In the genomic region with DNA sequence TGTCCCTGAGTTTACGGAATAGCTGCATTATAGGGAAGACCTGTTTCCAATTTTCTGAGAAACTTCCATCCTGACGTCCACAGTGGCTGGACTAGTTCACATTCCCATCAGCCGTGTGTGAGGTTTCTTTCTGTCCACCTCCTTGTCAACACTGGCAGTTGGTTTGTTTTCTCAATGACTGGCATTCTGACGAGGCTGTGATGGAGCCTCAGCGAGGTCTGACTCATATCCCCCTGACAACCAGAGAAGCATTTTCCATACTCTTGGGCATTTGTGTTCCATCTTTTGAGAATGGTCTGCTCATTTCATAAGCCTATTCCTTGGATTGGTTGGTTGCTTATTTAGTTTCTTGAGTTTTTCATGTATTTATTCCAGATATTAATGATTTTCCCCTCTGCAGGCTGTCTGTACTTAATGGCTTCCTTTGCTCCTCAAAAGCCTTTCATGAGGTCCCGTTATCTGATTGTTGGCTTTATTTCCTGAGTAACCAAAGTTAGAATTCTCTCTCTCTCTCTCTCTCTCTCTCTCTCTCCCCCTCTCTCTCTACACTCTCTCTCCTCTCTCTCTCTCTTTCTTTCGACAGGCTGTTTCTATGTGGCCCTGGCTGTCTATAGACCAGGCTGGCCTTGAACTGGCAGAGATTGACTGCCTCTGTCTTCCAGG, we compare ENCODE assay signal across 30 mouse cellular contexts. TPM values are rescaled to one million over a fixed set of nuclear protein-coding genes. Genes with fewer than 3 reads are reported as not detected.
DNase-seq lines count a peak whose midpoint lies in the region; ATAC-seq and TF ChIP-seq lines count a peak whose summit lies in the region.
"Had no signal": no experiment of that assay in that cellular context is flagged by ENCODE, and none has a peak within 500 bp of the region (broad histone marks: within the 10 kb centered on the region; RNA-seq: fewer than 3 reads in every experiment).

No protein-coding gene starts in this region.

- H3K4me1 ChIP-seq in megakaryocyte, embryonic 14.5 days, result peaks cover 46% of the 10 kb centered on the region
- H3K4me1 ChIP-seq in MEL (ENCODE audit: control insufficient read depth in 1 of 2, insufficient read depth in 2 of 2, low read length in 2 of 2), result peaks cover 2 to 17% of the 10 kb centered on the region in 2 experiments; a peak in 2 of 4 replicates
- H3K4me1 ChIP-seq in embryonic fibroblast, embryonic 13.5 days (ENCODE audit: control insufficient read depth, insufficient read depth, low read length), result peaks cover 10% of the 10 kb centered on the region
- H3K4me1 ChIP-seq: embryonic facial prominence, embryonic 15.5 days; forebrain, embryonic 15.5 days; midbrain, embryonic 10.5 days; midbrain, embryonic 15.5 days had no signal

- no peak overlapping the region for H3K9ac ChIP-seq in MEL (ENCODE audit: control insufficient read depth, low read depth, low read length, poor library complexity, severe bottlenecking)
- H3K9ac ChIP-seq: embryonic facial prominence, embryonic 15.5 days; forebrain, embryonic 15.5 days; hindbrain, embryonic 14.5 days; liver, embryonic 12.5 days; liver, postnatal 0 days; midbrain, embryonic 15.5 days had no signal

- DNase-seq in MEL (ENCODE audit: low read depth, low spot score), result peak; percentile 52
- no peak for DNase-seq in cerebellum, adult 11-12 months
- no peak for DNase-seq in T-cell, adult 2 months (ENCODE audit: low spot score)
- DNase-seq in right cerebral cortex, adult 18-20 months, result no peak
- DNase-seq: adrenal gland, postnatal 36 days; cerebellum, postnatal 10 days; gastrocnemius, postnatal 36 days; heart, adult 18-20 months; kidney, adult 9 months; kidney, postnatal 10 days; layer of hippocampus, postnatal 36 days; left cerebral cortex, postnatal 4 days; liver, postnatal 0 days; right cerebral cortex, postnatal 4 days; thymus, postnatal 14 days had no signal

- no peak for ATAC-seq in megakaryocyte, adult 5-6 weeks (ENCODE audit: poor library complexity, severe bottlenecking)
- ATAC-seq: CD4-positive, CD25-positive, alpha-beta regulatory T cell, adult 4 months; forebrain, embryonic 15.5 days; intestine, postnatal 0 days; liver, embryonic 12.5 days; liver, postnatal 0 days; midbrain, embryonic 15.5 days had no signal

- no peak for TF ChIP-seq RAD21 in MEL (IDR thresholded peaks at IDR 0.05; ENCODE audit: low read depth, low read length)

- H3K36me3 ChIP-seq in megakaryocyte, embryonic 14.5 days (replicated peaks; ENCODE audit: low read length), result peaks cover 6% of the 10 kb centered on the region
- peaks cover 0 to 10% of the 10 kb centered on the region in 2 experiments; a peak in 2 of 4 replicates for H3K36me3 ChIP-seq in MEL (ENCODE audit: control insufficient read depth in 1 of 2, insufficient read depth in 2 of 2, low read length in 2 of 2)
- H3K36me3 ChIP-seq: embryonic facial prominence, embryonic 10.5 days; embryonic facial prominence, embryonic 15.5 days; forebrain, embryonic 15.5 days; liver, embryonic 12.5 days; midbrain, embryonic 10.5 days; midbrain, embryonic 15.5 days had no signal

- no peak for TF ChIP-seq CTCF in MEL (IDR thresholded peaks at IDR 0.05 in 2 of 3, conservative IDR thresholded peaks at IDR 0.05 in 1 of 3; ENCODE audit: control insufficient read depth in 1 of 3, insufficient read depth in 1 of 3, low read depth in 2 of 3, low read length in 3 of 3, poor library complexity in 1 of 3, severe bottlenecking in 1 of 3)
- no peak for TF ChIP-seq CTCF in embryonic fibroblast, embryonic 13.5 days (IDR thresholded peaks at IDR 0.05; ENCODE audit: borderline replicate concordance, insufficient read depth, low read length)

- H3K27ac ChIP-seq in MEL (ENCODE audit: control insufficient read depth, low read depth, low read length), result no peak overlapping the region
- peak overlapping the region; percentile 99 for H3K27ac ChIP-seq in embryonic fibroblast, embryonic 13.5 days (ENCODE audit: insufficient read depth, low read length)
- H3K27ac ChIP-seq: embryonic facial prominence, embryonic 10.5 days; embryonic facial prominence, embryonic 15.5 days; forebrain, embryonic 15.5 days; hindbrain, embryonic 14.5 days; liver, embryonic 12.5 days; macrophage; midbrain, embryonic 10.5 days; midbrain, embryonic 15.5 days had no signal

- 0 out of 4 replicates have a peak, but pooled peaks of 1 of the 2 experiments have one; percentile 8 for TF ChIP-seq EP300 in MEL (IDR thresholded peaks at IDR 0.05; ENCODE audit: low read depth in 1 of 2, low read length in 2 of 2)

- peak overlapping the region; percentile 74 for H3K4me3 ChIP-seq in megakaryocyte, embryonic 14.5 days (replicated peaks)
- no peak overlapping the region for H3K4me3 ChIP-seq in MEL (ENCODE audit: control insufficient read depth in 1 of 2, insufficient read depth in 1 of 2, low read depth in 2 of 2, low read length in 2 of 2)
- no peak overlapping the region for H3K4me3 ChIP-seq in embryonic fibroblast, embryonic 13.5 days (ENCODE audit: insufficient read depth, low read length)
- H3K4me3 ChIP-seq: embryonic facial prominence, embryonic 10.5 days; embryonic facial prominence, embryonic 15.5 days; forebrain, embryonic 15.5 days; liver, embryonic 12.5 days; midbrain, embryonic 10.5 days; midbrain, embryonic 15.5 days had no signal

- no peaks in the 10 kb centered on the region for H3K27me3 ChIP-seq in megakaryocyte, embryonic 14.5 days (replicated peaks)
- no peaks in the 10 kb centered on the region for H3K27me3 ChIP-seq in MEL (ENCODE audit: control insufficient read depth in 1 of 2, insufficient read depth in 2 of 2, low read length in 2 of 2)
- H3K27me3 ChIP-seq: embryonic facial prominence, embryonic 15.5 days; forebrain, embryonic 15.5 days; liver, embryonic 12.5 days; midbrain, embryonic 15.5 days; Patski had no signal

- H3K9me3 ChIP-seq in megakaryocyte, embryonic 14.5 days, result no peaks in the 10 kb centered on the region
- H3K9me3 ChIP-seq in MEL (replicated peaks; ENCODE audit: insufficient read depth, low read length), result no peaks in the 10 kb centered on the region
- H3K9me3 ChIP-seq: embryonic facial prominence, embryonic 10.5 days; embryonic facial prominence, embryonic 15.5 days; forebrain, embryonic 15.5 days; liver, embryonic 12.5 days; midbrain, embryonic 10.5 days; midbrain, embryonic 15.5 days had no signal

- no peak for TF ChIP-seq POLR2A in MEL (IDR thresholded peaks at IDR 0.05; ENCODE audit: control insufficient read depth in 1 of 2, insufficient read depth in 1 of 2, low read depth in 1 of 2, low read length in 2 of 2, poor library complexity in 1 of 2)
- TF ChIP-seq POLR2A in embryonic fibroblast, embryonic 13.5 days (IDR thresholded peaks at IDR 0.05; ENCODE audit: low read depth, low read length), result no peak

- no peaks in the 10 kb centered on the region for H3K79me2 ChIP-seq in MEL (ENCODE audit: control insufficient read depth, insufficient read depth, low read length, poor library complexity)

TF ChIP-seq in MEL, 35 proteins besides CTCF, POLR2A, EP300 and RAD21:
- TF ChIP-seq JUND (IDR thresholded peaks at IDR 0.05; ENCODE audit: low read depth, low read length) (peak; percentile 94), NELFE (IDR thresholded peaks at IDR 0.05; ENCODE audit: low read depth, low read length) (peak; percentile 6; the same call in 1 of the 2 replicates), POLR2AphosphoS5 (IDR thresholded peaks at IDR 0.05; ENCODE audit: borderline replicate concordance, low read depth, low read length) (no peak), SMC3 (IDR thresholded peaks at IDR 0.05; ENCODE audit: low read depth, low read length) (no peak), GATA1 (IDR thresholded peaks at IDR 0.05; ENCODE audit: low read depth, low read length) (peak; percentile 68)

RNA-seq across cellular contexts. Expression of a gene that starts 12.5 kb away (rescaled TPM):
- 274 and 549 TPM in 2 replicates for polyA plus RNA-seq in megakaryocyte, embryonic 14.5 days (2012; ENCODE audit: insufficient read depth, low replicate concordance)
- 3.6 and 7.3 TPM in 2 replicates for total RNA-seq in megakaryocyte, adult 5-6 weeks (2015)
- 1.0 and 1.9 TPM in 2 replicates for total RNA-seq in megakaryocyte, adult 5-6 weeks (2017)
- total RNA-seq in MEL (2012; rRNA removed), result 0.39 and 1.0 TPM in 2 replicates
- 1 to 10 TPM in 1 of 2 experiments, not detected in 1; 9.5 TPM for polyA plus RNA-seq in MEL (2012; ENCODE audit: insufficient read depth in 1 of 2, insufficient read length in 2 of 2, low read depth in 1 of 2, low replicate concordance in 2 of 2, missing spikeins in 1 of 2)
- polyA plus RNA-seq in embryonic fibroblast, embryonic 13.5 days (2011; ENCODE audit: insufficient read length, low read depth, missing spikeins), result 155 and 327 TPM in 2 replicates

RNA-seq across cellular contexts. Expression of a gene that starts 33.2 kb away (rescaled TPM):
- polyA plus RNA-seq in megakaryocyte, embryonic 14.5 days (2012; ENCODE audit: insufficient read depth, low replicate concordance), result 22.7 and 22.9 TPM in 2 replicates
- total RNA-seq in megakaryocyte, adult 5-6 weeks (2015), result 10.2 and 10.7 TPM in 2 replicates
- 14.4 and 15.0 TPM in 2 replicates for total RNA-seq in megakaryocyte, adult 5-6 weeks (2017)
- total RNA-seq in MEL (2012; rRNA removed), result 138 and 141 TPM in 2 replicates
- 100 to 1,000 TPM in 1 of 2 experiments, not detected in 1; 237 TPM for polyA plus RNA-seq in MEL (2012; ENCODE audit: insufficient read depth in 1 of 2, insufficient read length in 2 of 2, low read depth in 1 of 2, low replicate concordance in 2 of 2, missing spikeins in 1 of 2)
- polyA plus RNA-seq in embryonic fibroblast, embryonic 13.5 days (2011; ENCODE audit: insufficient read length, low read depth, missing spikeins), result 36.7 and 37.5 TPM in 2 replicates

RNA-seq across cellular contexts. Expression of a gene that starts 39.1 kb away (rescaled TPM):
- polyA plus RNA-seq in megakaryocyte, embryonic 14.5 days (2012; ENCODE audit: insufficient read depth, low replicate concordance), result 0.83 TPM in 1 of 2 replicates, not detected in the other
- total RNA-seq in megakaryocyte, adult 5-6 weeks (2015), result 0.85 and 1.3 TPM in 2 replicates
- total RNA-seq in megakaryocyte, adult 5-6 weeks (2017), result 0.59 and 0.77 TPM in 2 replicates
- 0.03 and 0.27 TPM in 2 replicates for total RNA-seq in MEL (2012; rRNA removed)
- under 1 TPM in 1 of 2 experiments, not detected in 1; 0.88 TPM for polyA plus RNA-seq in MEL (2012; ENCODE audit: insufficient read depth in 1 of 2, insufficient read length in 2 of 2, low read depth in 1 of 2, low replicate concordance in 2 of 2, missing spikeins in 1 of 2)
- polyA plus RNA-seq in embryonic fibroblast, embryonic 13.5 days (2011; ENCODE audit: insufficient read length, low read depth, missing spikeins), result 18.9 and 26.4 TPM in 2 replicates
- total RNA-seq: hematopoietic stem cell, adult 5-6 weeks had no signal

Comparison
In these comparisons a context has a peak if more than half of its experiments do, and no peak if none do; other contexts are left out.
1. RNA of a gene that starts 12.5 kb away (polyA plus RNA-seq): 274 to 549 TPM in megakaryocyte, embryonic 14.5 days and 155 to 327 TPM in embryonic fibroblast, embryonic 13.5 days; 9.5 TPM in MEL; every median in the first group is over 10 times any median in the second.
2. RNA of a gene that starts 39.1 kb away (polyA plus RNA-seq): 18.9 to 26.4 TPM in embryonic fibroblast, embryonic 13.5 days; 0.88 TPM in MEL and 0.83 TPM in megakaryocyte, embryonic 14.5 days; every median in the first group is over 10 times any median in the second.